Mouse (Mus musculus) myocyte (in vitro differentiated cells): ENCODE data around the gene Inka1. TPM values are rescaled to one million over a fixed set of nuclear protein-coding genes. Genes with fewer than 3 reads are reported as not detected.

Experiments
- H3K27me3 ChIP-seq: one replicate; pipeline ENCODE4 v1.6.1; 2011; ENCODE audit not compliant: control insufficient read depth, insufficient read depth, insufficient read length
- H3K36me3 ChIP-seq: one replicate; pipeline ENCODE4 v1.6.1; 2011; ENCODE audit not compliant: control insufficient read depth, insufficient read depth
- H3K4me2 ChIP-seq: one replicate; pipeline ENCODE4 v1.6.1; 2011; ENCODE audit warnings: low read depth, control low read depth
- H3K4me3 ChIP-seq: one replicate; pipeline ENCODE4 v1.5.1; 2011; ENCODE audit warnings: mild to moderate bottlenecking, control low read depth, moderate library complexity
- H3K79me2 ChIP-seq: one replicate; pipeline ENCODE4 v1.6.1; 2011; ENCODE audit not compliant: control insufficient read depth, insufficient read depth
- H3ac ChIP-seq: one replicate; pipeline ENCODE4 v1.6.1; 2011; ENCODE audit not compliant: control insufficient read depth, insufficient read length
- CEBPB ChIP-seq: IDR thresholded peaks from 2 replicates; pipeline ENCODE4 v1.6.1; 2011; ENCODE audit warnings: mild to moderate bottlenecking, moderate library complexity; ENCODE audit not compliant: poor library complexity, insufficient read depth, severe bottlenecking
- E2F4 ChIP-seq: IDR thresholded peaks from one replicate; pipeline ENCODE4 v1.6.1; 2011; ENCODE audit warnings: mild to moderate bottlenecking, control low read depth, moderate library complexity; ENCODE audit not compliant: insufficient read depth
- MAX ChIP-seq: IDR thresholded peaks from one replicate; pipeline ENCODE4 v1.6.1; 2011; ENCODE audit warnings: low read depth, mild to moderate bottlenecking, control low read depth
- MYOD1 ChIP-seq, 3 experiments: IDR thresholded peaks; one replicate each; pipeline ENCODE4 v1.6.1; 2011; ENCODE audit warnings: control low read depth in 2 of 3, low read depth in 2 of 3, mild to moderate bottlenecking in 2 of 3, moderate library complexity in 1 of 3; ENCODE audit not compliant: insufficient read length in 2 of 3, control insufficient read depth in 1 of 3
- MYOG ChIP-seq, 3 experiments: IDR thresholded peaks; one replicate each; pipeline ENCODE4 v1.6.1; 2011; ENCODE audit warnings: control low read depth in 2 of 3, low read depth in 2 of 3, mild to moderate bottlenecking in 2 of 3; ENCODE audit not compliant: insufficient read length in 2 of 3, control insufficient read depth in 1 of 3, insufficient read depth in 1 of 3
- POLR2A ChIP-seq: IDR thresholded peaks from one replicate; pipeline ENCODE4 v1.6.1; 2011; ENCODE audit warnings: low read depth, mild to moderate bottlenecking, control low read depth, moderate library complexity; ENCODE audit not compliant: insufficient read length
- POLR2AphosphoS2 ChIP-seq: IDR thresholded peaks from one replicate; pipeline ENCODE4 v1.6.1; 2011; ENCODE audit warnings: low read depth, control low read depth; ENCODE audit not compliant: insufficient read length
- REST ChIP-seq: IDR thresholded peaks from one replicate; pipeline ENCODE4 v1.6.1; 2011; ENCODE audit warnings: mild to moderate bottlenecking, control low read depth, moderate library complexity; ENCODE audit not compliant: insufficient read depth, insufficient read length
- SRF ChIP-seq: IDR thresholded peaks from one replicate; pipeline ENCODE4 v1.6.1; 2011; ENCODE audit warnings: low read depth; ENCODE audit not compliant: control insufficient read depth, insufficient read length
- TCF12 ChIP-seq: IDR thresholded peaks from one replicate; pipeline ENCODE4 v1.6.1; 2011; ENCODE audit warnings: mild to moderate bottlenecking, control low read depth; ENCODE audit not compliant: poor library complexity, insufficient read depth, severe bottlenecking
- TCF3 ChIP-seq: IDR thresholded peaks from one replicate; pipeline ENCODE4 v1.6.1; 2011; ENCODE audit warnings: low read depth, control low read depth; ENCODE audit not compliant: insufficient read length
- USF1 ChIP-seq: IDR thresholded peaks from one replicate; pipeline ENCODE4 v1.6.1; 2011; ENCODE audit warnings: low read depth, mild to moderate bottlenecking, control low read depth, moderate library complexity
- polyA plus RNA-seq: library from polyadenylated mRNA; unstranded; fragments of >200 nt; fragmentation: generic; extraction: Trizol; gene quantifications from one replicate; pipeline ENCODE4 v1.2.1, GENCODE M21; 2012; ENCODE audit warnings: missing spikeins

Inka1 gene
- polyA plus RNA-seq, 1 experiment = 1.1 TPM

DNA sequence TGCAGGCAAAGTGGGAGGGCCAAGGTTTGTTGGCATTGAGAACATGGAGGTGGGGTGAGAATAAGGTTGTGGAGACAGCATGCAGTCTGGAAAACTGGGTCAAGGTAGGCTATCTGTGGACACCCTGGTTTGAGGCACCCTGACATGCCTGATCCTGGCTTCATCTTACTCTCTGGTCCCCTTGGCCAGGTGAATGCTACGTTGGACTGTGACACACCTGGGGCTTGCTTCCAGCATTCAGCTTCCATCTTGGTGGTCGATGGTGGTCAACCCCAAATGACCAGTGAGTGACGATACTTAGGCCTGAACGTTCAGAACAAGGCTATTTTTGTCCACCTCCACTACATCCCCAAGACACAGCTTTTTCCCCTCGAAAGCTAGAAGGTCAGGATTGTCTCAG lies 10.4 kb upstream of the Inka1 start, which contains the start of gene Gm20662:
Gm20662 (plus strand) TSS at position 301 of the 400 bp plus-strand sequence.
- H3K27me3 ChIP-seq = peaks cover 40% of the 10 kb centered on the region
- TF ChIP-seq REST = no peak
- TF ChIP-seq USF1 = no peak
- TF ChIP-seq MYOG (IDR thresholded peaks at IDR 0.05; ENCODE audit: control insufficient read depth in 1 of 3, insufficient read depth in 1 of 3, insufficient read length in 2 of 3, low read depth in 2 of 3) = no peak
- no peak for TF ChIP-seq SRF
- TF ChIP-seq MAX = no peak
- TF ChIP-seq CEBPB = no peak
- TF ChIP-seq TCF12 = no peak
- no peak for TF ChIP-seq E2F4
- TF ChIP-seq MYOD1 (IDR thresholded peaks at IDR 0.05; ENCODE audit: control insufficient read depth in 1 of 3, insufficient read length in 2 of 3, low read depth in 2 of 3) = no peak
- TF ChIP-seq TCF3 = no peak
- TF ChIP-seq POLR2A = no peak
- no peak for TF ChIP-seq POLR2AphosphoS2
- H3K79me2 ChIP-seq = no peaks in the 10 kb centered on the region
- no peak within 1 kb of the TSS for H3ac ChIP-seq
- H3K4me3 ChIP-seq = no peak within 1 kb of the TSS
- no peaks in the 10 kb centered on the region for H3K36me3 ChIP-seq
- no peak within 1 kb of the TSS for H3K4me2 ChIP-seq

DNA sequence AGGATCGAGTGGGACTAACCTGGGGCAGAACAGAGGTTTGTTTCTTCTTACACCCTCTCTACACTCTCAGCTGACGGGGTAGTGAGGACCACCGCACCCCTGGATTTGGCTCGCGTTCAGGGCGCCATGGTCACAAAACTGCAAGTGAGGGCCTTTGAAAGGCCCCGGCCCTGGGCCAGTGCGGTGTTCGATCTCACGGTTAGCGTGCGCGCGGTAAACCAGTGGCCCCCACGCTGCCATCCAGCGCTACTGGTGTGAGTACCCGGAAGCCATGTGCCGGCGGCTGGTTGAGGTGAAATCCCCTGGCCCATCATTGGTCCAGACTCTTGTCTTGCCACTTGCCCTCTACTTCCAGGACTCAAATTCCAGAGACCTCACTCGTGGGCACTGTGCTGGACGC lies 9.8 kb upstream of the Inka1 start:
- H3K79me2 ChIP-seq = no peaks in the 10 kb centered on the region
- TF ChIP-seq CEBPB (no peak), POLR2AphosphoS2 (no peak), TCF3 (no peak), POLR2A (no peak), REST (no peak), MYOG (IDR thresholded peaks at IDR 0.05; ENCODE audit: control insufficient read depth in 1 of 3, insufficient read depth in 1 of 3, insufficient read length in 2 of 3, low read depth in 2 of 3) (no peak), SRF (no peak), MYOD1 (IDR thresholded peaks at IDR 0.05; ENCODE audit: control insufficient read depth in 1 of 3, insufficient read length in 2 of 3, low read depth in 2 of 3) (no peak), USF1 (no peak), E2F4 (no peak), MAX (no peak)
- no peak overlapping the region for H3K4me3 ChIP-seq
- no peaks in the 10 kb centered on the region for H3K36me3 ChIP-seq
- no peak overlapping the region for H3ac ChIP-seq
- H3K27me3 ChIP-seq = peaks cover 40% of the 10 kb centered on the region
- H3K4me2 ChIP-seq = no peak overlapping the region

DNA sequence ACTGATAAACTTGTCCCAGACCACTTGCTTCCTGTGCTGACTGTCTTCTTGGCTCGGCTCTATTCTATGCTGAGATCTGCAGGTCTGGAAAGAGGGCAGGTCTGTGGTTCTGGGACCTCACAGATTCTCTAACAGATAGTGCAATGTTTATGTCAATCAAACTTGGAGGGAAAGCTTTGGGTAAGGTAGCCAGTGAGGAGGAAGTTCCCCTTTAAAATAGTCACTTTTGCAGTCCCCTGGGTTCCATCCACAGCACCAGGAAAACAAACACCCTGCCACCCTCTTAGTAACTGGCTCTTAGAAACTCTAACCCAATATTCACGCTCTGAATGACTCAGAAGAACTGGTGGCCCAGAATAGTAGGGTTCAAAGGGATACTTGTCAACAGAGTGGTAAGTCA lies 8.8 kb upstream of the Inka1 start:
- Histone ChIP-seq H3K4me3 (no peak overlapping the region), H3K79me2 (no peaks in the 10 kb centered on the region), H3K4me2 (no peak overlapping the region), H3K36me3 (no peaks in the 10 kb centered on the region), H3ac (no peak overlapping the region), H3K27me3 (peaks cover 37% of the 10 kb centered on the region)
- no peak for TF ChIP-seq TCF12
- TF ChIP-seq MAX = no peak
- no peak for TF ChIP-seq E2F4
- no peak for TF ChIP-seq MYOG (IDR thresholded peaks at IDR 0.05; ENCODE audit: control insufficient read depth in 1 of 3, insufficient read depth in 1 of 3, insufficient read length in 2 of 3, low read depth in 2 of 3)
- TF ChIP-seq TCF3 = no peak
- no peak for TF ChIP-seq POLR2AphosphoS2
- TF ChIP-seq MYOD1 (IDR thresholded peaks at IDR 0.05; ENCODE audit: control insufficient read depth in 1 of 3, insufficient read length in 2 of 3, low read depth in 2 of 3) = no peak
- TF ChIP-seq REST = no peak
- no peak for TF ChIP-seq POLR2A
- TF ChIP-seq CEBPB = no peak
- TF ChIP-seq SRF = no peak
- no peak for TF ChIP-seq USF1

DNA sequence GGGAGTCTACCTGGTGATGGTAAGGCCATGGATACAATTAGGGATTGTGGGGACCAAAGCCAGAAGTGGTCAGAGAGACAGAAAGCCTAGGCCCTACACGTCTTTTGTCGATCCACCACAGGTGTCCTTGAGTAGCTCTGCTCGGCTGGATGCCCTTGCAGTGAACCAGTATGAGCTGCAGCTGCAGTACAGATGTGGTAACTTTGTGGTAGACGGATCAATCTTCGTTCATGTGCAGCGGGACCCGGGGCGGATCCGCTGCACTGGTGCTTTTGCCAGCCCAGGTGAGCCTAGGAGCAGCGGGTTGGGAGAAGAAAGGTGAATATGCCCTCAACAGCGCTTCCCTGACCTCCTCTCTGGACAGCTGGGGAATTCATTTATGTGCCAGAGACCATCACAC lies 7.3 kb upstream of the Inka1 start:
- TF ChIP-seq TCF3 (no peak), SRF (no peak), POLR2AphosphoS2 (no peak), MYOG (IDR thresholded peaks at IDR 0.05; ENCODE audit: control insufficient read depth in 1 of 3, insufficient read depth in 1 of 3, insufficient read length in 2 of 3, low read depth in 2 of 3) (no peak), USF1 (no peak), CEBPB (no peak), MAX (no peak), MYOD1 (IDR thresholded peaks at IDR 0.05; ENCODE audit: control insufficient read depth in 1 of 3, insufficient read length in 2 of 3, low read depth in 2 of 3) (no peak)
- Histone ChIP-seq H3K4me3 (no peak overlapping the region), H3K27me3 (peaks cover 22% of the 10 kb centered on the region), H3K36me3 (no peaks in the 10 kb centered on the region), H3K79me2 (no peaks in the 10 kb centered on the region), H3K4me2 (no peak overlapping the region), H3ac (no peak overlapping the region)

DNA sequence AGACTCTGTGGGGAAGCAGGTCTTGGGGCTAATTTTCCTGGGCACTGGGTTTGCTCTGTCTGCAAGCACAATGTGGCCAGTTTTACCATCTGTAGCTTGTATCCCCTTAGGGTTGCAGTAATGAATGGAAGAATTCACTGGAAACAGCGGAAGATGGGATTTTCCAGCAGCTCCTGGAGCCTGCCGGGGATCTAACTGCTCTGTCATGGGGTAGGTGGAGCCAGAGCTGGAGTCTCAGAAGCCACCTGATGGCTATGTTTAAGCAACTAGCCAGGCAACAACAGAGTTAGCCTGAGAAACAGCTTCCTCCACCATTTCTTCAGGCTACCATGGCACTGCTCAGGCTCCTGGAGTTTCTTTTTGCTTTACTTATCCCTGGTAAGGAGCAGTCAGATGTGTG lies 6.5 kb upstream of the Inka1 start, which contains the start of gene Cdhr4:
Cdhr4 (plus strand) TSS at position 301 of the 400 bp plus-strand sequence.
- peaks cover 14% of the 10 kb centered on the region for H3K27me3 ChIP-seq
- no peaks in the 10 kb centered on the region for H3K79me2 ChIP-seq
- H3ac ChIP-seq = no peak within 1 kb of the TSS
- TF ChIP-seq POLR2AphosphoS2 (no peak), SRF (no peak), USF1 (no peak), MYOD1 (IDR thresholded peaks at IDR 0.05; ENCODE audit: control insufficient read depth in 1 of 3, insufficient read length in 2 of 3, low read depth in 2 of 3) (no peak)
- no peak within 1 kb of the TSS for H3K4me2 ChIP-seq
- no peak within 1 kb of the TSS for H3K4me3 ChIP-seq
- H3K36me3 ChIP-seq = no peaks in the 10 kb centered on the region
